Mouse (Mus musculus) testis, adult 2 months (tissue): Measurements from ENCODE around the gene Kyat3. TPM values are rescaled to one million over a fixed set of nuclear protein-coding genes. Genes with fewer than 3 reads are reported as not detected.

Experiments
- H3K27ac ChIP-seq: fragments of 200-500 bp; 2 replicates; pipeline ENCODE4 v1.5.1; 2012; ENCODE audit warnings: low read depth, low read length; ENCODE audit not compliant: control insufficient read depth, insufficient read depth
- H3K27me3 ChIP-seq: fragments of 200-500 bp; 2 replicates; pipeline ENCODE4 v1.6.1; 2012; ENCODE audit warnings: mild to moderate bottlenecking, low read length, moderate library complexity; ENCODE audit not compliant: control insufficient read depth, insufficient read depth
- H3K36me3 ChIP-seq: fragments of 200-500 bp; 2 replicates; pipeline ENCODE4 v1.6.1; 2012; ENCODE audit warnings: mild to moderate bottlenecking, low read length; ENCODE audit not compliant: control insufficient read depth, insufficient read depth
- H3K4me1 ChIP-seq: fragments of 200-500 bp; 2 replicates; pipeline ENCODE4 v1.6.1; 2012; ENCODE audit warnings: low read length; ENCODE audit not compliant: control insufficient read depth, insufficient read depth
- H3K4me3 ChIP-seq: fragments of 200-500 bp; 2 replicates; pipeline ENCODE4 v1.5.1; 2012; ENCODE audit warnings: low read depth, mild to moderate bottlenecking, low read length, moderate library complexity, mixed read lengths; ENCODE audit not compliant: control insufficient read depth
- CTCF ChIP-seq: fragments of 200-500 bp; IDR thresholded peaks from 2 replicates; pipeline ENCODE4 v1.5.1; 2012; ENCODE audit warnings: low read depth, mild to moderate bottlenecking, inconsistent platforms, low read length, moderate library complexity; ENCODE audit not compliant: control insufficient read depth, insufficient read depth, insufficient replicate concordance
- POLR2A ChIP-seq: fragments of 200-500 bp; IDR thresholded peaks from 2 replicates; pipeline ENCODE4 v1.6.1; 2012; ENCODE audit warnings: low read depth, mild to moderate bottlenecking, inconsistent platforms, low read length, moderate library complexity; ENCODE audit not compliant: control insufficient read depth
- polyA plus RNA-seq: library from polyadenylated mRNA; depleted of rRNA; stranded (reverse); fragments of >200 nt; gene quantifications from 2 replicates; pipeline ENCODE4 v1.2.3, GENCODE M21; 2012

The Kyat3 gene
- polyA plus RNA-seq, 1 experiment = 3.8 TPM

- Histone ChIP-seq H3K4me3 (no peak overlapping the region), H3K36me3 (no peaks in the 10 kb centered on the region), H3K27ac (no peak overlapping the region), H3K4me1 (no peaks in the 10 kb centered on the region), H3K27me3 (no peaks in the 10 kb centered on the region)
- no peak for TF ChIP-seq CTCF
- TF ChIP-seq POLR2A = no peak
Observed at GRCm38 (mm10) chr3:142755132-142755867, 54.4 kb downstream of the Kyat3 start.

GRCm38 (mm10) chr3:142757841-142758240 is 57.0 kb downstream of the Kyat3 start:
- no peak for TF ChIP-seq POLR2A
- no peak for TF ChIP-seq CTCF
- no peaks in the 10 kb centered on the region for H3K27me3 ChIP-seq
- H3K4me3 ChIP-seq = no peak overlapping the region
- no peaks in the 10 kb centered on the region for H3K36me3 ChIP-seq
- H3K27ac ChIP-seq = no peak overlapping the region
- H3K4me1 ChIP-seq = no peaks in the 10 kb centered on the region

- H3K27ac ChIP-seq = no peak overlapping the region; the same call in 1 of the 2 replicates
- no peak overlapping the region for H3K4me3 ChIP-seq
- no peaks in the 10 kb centered on the region for H3K4me1 ChIP-seq
- no peaks in the 10 kb centered on the region for H3K27me3 ChIP-seq
- H3K36me3 ChIP-seq = no peaks in the 10 kb centered on the region
- TF ChIP-seq POLR2A = no peak
- no peak for TF ChIP-seq CTCF
Observed at GRCm38 (mm10) chr3:142758593-142758992, 57.7 kb downstream of the Kyat3 start.

GRCm38 (mm10) chr3:142760356-142760755 is 59.5 kb downstream of the Kyat3 start:
- no peak for TF ChIP-seq CTCF
- no peak for TF ChIP-seq POLR2A

GRCm38 (mm10) chr3:142764995-142765777 is 64.3 kb downstream of the Kyat3 start, which contains the start of gene Gtf2b:
Gene Gtf2b, plus strand, starts transcription at chr3:142765045.
- Histone ChIP-seq H3K27me3 (no peaks in the 10 kb centered on the region), H3K4me1 (no peaks in the 10 kb centered on the region; the same call in 1 of the 2 replicates), H3K36me3 (peaks cover 4% of the 10 kb centered on the region), H3K27ac (peak within 1 kb of the TSS; percentile 94), H3K4me3 (peak within 1 kb of the TSS; percentile 100)
- no peak for TF ChIP-seq CTCF
- TF ChIP-seq POLR2A = peak; percentile 100

More at GRCm38 (mm10) chr3:142760356-142760755, 59.5 kb downstream of the Kyat3 start:
- Histone ChIP-seq H3K36me3 (no peaks in the 10 kb centered on the region), H3K4me3 (peak overlapping the region; percentile 54), H3K27me3 (no peaks in the 10 kb centered on the region), H3K27ac (peak overlapping the region; percentile 69; the same call in 1 of the 2 replicates), H3K4me1 (no peaks in the 10 kb centered on the region)

GRCm38 (mm10) chr3:142765778-142766165 is 64.9 kb downstream of the Kyat3 start:
- Histone ChIP-seq H3K27me3 (no peaks in the 10 kb centered on the region), H3K36me3 (peaks cover 4% of the 10 kb centered on the region), H3K27ac (peak overlapping the region; percentile 94), H3K4me1 (no peaks in the 10 kb centered on the region; the same call in 1 of the 2 replicates), H3K4me3 (peak overlapping the region; percentile 100)
- no peak for TF ChIP-seq CTCF
- TF ChIP-seq POLR2A = no peak

- H3K27me3 ChIP-seq = no peaks in the 10 kb centered on the region
- peaks cover 4% of the 10 kb centered on the region for H3K36me3 ChIP-seq
- no peak overlapping the region for H3K4me3 ChIP-seq
- no peak overlapping the region for H3K27ac ChIP-seq
- no peak for TF ChIP-seq POLR2A
- no peak for TF ChIP-seq CTCF
- no peaks in the 10 kb centered on the region; the same call in 1 of the 2 replicates for H3K4me1 ChIP-seq
Observed at GRCm38 (mm10) chr3:142768498-142768897, 67.6 kb downstream of the Kyat3 start.
